Mouse (Mus musculus) G1E (cell line): ENCODE measurements at regions not wholly inside any gene's neighbourhood (a gene's known extent, or its start where the extent isn't known, plus 50 kb on each side); places are given as distances from the start of the nearest gene placed in this dataset.

Experiments
- ATAC-seq: 2 replicates; pipeline ENCODE4 v1.8.0; 2016; ENCODE audit warnings: mild to moderate bottlenecking; ENCODE audit not compliant: insufficient number of reproducible peaks, poor library complexity, low FRiP score, severe bottlenecking; ENCODE audit errors: extremely low read depth
- DNase-seq: peaks from one replicate; pipeline ENCODE4 v3.0.0; 2012; ENCODE audit warnings: low spot score
- H3K27me3 ChIP-seq: 2 replicates; pipeline ENCODE4 v1.6.1; 2012; ENCODE audit warnings: mild to moderate bottlenecking, low read length, inconsistent platforms; ENCODE audit not compliant: insufficient read depth
- H3K36me3 ChIP-seq: replicated peaks from 2 replicates; pipeline ENCODE3; 2012; ENCODE audit warnings: mild to moderate bottlenecking, inconsistent platforms
- H3K4me1 ChIP-seq: 2 replicates; pipeline ENCODE4 v1.6.1; 2012; ENCODE audit warnings: low read depth, low read length, inconsistent platforms, mixed read lengths; ENCODE audit not compliant: insufficient read depth
- H3K4me3 ChIP-seq: 2 replicates; pipeline ENCODE4 v1.5.1; 2012; ENCODE audit warnings: low read depth, mild to moderate bottlenecking, inconsistent platforms, low read length, moderate library complexity, mixed read lengths
- H3K9me3 ChIP-seq: replicated peaks from 2 replicates; pipeline ENCODE4 v1.6.1; 2012; ENCODE audit warnings: inconsistent platforms
- CTCF ChIP-seq: IDR thresholded peaks from 2 replicates; pipeline ENCODE4 v1.5.1; 2012; ENCODE audit warnings: low read depth, low read length, inconsistent platforms, mixed read lengths
- GATA1 ChIP-seq: IDR thresholded peaks from 2 replicates; pipeline ENCODE4 v1.6.1; 2012; ENCODE audit warnings: borderline replicate concordance, low read length, inconsistent platforms, mixed read lengths
- GATA2 ChIP-seq: IDR thresholded peaks from 2 replicates; pipeline ENCODE4 v1.6.1; 2012; ENCODE audit warnings: low read depth, low read length, inconsistent platforms, borderline replicate concordance
- POLR2AphosphoS5 ChIP-seq: IDR thresholded peaks from 2 replicates; pipeline ENCODE4 v1.6.1; 2012; ENCODE audit warnings: low read depth, low read length, inconsistent platforms; ENCODE audit not compliant: insufficient replicate concordance
- TAL1 ChIP-seq: conservative IDR thresholded peaks from 2 replicates; pipeline ENCODE4 v1.6.1; 2012; ENCODE audit warnings: low read depth, low read length, inconsistent platforms, mixed read lengths

DNA sequence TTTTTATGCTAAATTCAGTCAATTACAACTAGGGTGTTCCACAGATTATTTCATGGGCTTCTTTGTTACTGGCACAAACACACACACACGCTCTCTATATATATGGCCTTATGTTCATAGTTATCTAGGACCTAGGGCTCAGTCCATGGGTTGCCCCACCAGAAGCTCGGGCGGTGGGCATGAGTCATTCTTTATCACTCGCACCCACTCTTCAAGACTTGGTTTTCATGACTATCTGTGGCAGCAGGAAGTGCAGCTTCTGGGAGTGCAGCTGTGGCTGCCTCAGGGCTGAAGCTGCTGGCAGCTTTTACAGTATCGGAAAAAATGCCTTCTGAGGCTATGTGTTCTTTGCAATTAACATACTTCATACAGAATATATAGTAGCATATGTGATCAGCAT, 198.7 kb downstream of the Ipo11 start:
- Histone ChIP-seq H3K4me1 (no peaks in the 10 kb centered on the region), H3K27me3 (peaks cover 3% of the 10 kb centered on the region; the same call in 1 of the 2 replicates), H3K9me3 (no peaks in the 10 kb centered on the region), H3K36me3 (no peaks in the 10 kb centered on the region), H3K4me3 (no peak overlapping the region)
- DNase-seq (no peak), ATAC-seq (peak; percentile 80)
- no peak for TF ChIP-seq CTCF
- no peak for TF ChIP-seq GATA1
- TF ChIP-seq GATA2: no peak
- TF ChIP-seq TAL1: no peak

DNA sequence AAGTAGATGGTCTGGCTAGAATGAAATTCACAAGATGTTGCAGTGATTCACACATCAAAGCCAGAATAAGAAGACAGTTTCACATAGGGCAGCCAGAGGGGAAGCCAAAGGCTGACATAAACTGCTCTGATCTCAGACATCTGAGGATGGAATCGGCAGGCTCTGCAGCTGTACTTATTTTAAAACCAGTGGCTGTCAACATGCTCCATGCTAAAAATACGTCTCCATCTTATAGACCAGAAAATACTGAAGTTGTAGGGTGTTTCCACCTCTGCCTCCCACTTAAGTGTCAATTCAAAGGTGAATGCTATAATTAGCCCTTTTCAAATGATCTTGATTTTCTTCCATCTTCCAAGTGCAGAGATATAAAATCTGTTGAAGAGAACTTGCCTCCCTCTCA, 202.4 kb downstream of the Ipo11 start:
- DNase-seq (no peak), ATAC-seq (no peak)
- H3K27me3 ChIP-seq: peaks cover 6% of the 10 kb centered on the region; the same call in 1 of the 2 replicates
- H3K4me3 ChIP-seq: no peak overlapping the region
- TF ChIP-seq GATA1: no peak
- TF ChIP-seq CTCF: no peak
- no peak for TF ChIP-seq GATA2
- no peak for TF ChIP-seq TAL1
- TF ChIP-seq POLR2AphosphoS5: no peak
- no peaks in the 10 kb centered on the region for H3K9me3 ChIP-seq
- no peaks in the 10 kb centered on the region for H3K36me3 ChIP-seq
- no peaks in the 10 kb centered on the region for H3K4me1 ChIP-seq

DNA sequence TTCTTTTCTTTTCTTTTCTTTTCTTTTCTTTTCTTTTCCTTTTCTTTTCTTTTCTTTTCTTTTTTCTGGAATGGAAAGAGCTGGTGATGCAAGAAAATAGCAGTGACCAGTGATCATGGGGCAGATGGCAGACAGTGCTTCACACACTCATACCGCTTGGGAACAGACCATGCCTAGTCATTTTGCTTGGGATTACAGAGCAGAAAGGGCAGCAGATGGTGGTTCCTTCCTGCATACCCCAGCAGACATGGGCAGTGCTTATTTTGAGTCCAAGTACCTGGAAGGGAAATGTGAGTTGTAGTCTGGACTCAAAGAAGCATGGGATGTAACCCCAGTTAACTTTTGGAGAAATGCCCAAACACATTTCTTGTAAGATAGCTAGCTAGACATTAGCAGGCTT, 203.9 kb downstream of the Ipo11 start:
- no peaks in the 10 kb centered on the region for H3K9me3 ChIP-seq
- H3K36me3 ChIP-seq: no peaks in the 10 kb centered on the region
- no peak for ATAC-seq
- TF ChIP-seq CTCF (no peak), TAL1 (no peak), GATA2 (no peak), POLR2AphosphoS5 (no peak), GATA1 (no peak)
- peaks cover 6% of the 10 kb centered on the region; the same call in 1 of the 2 replicates for H3K27me3 ChIP-seq
- H3K4me1 ChIP-seq: no peaks in the 10 kb centered on the region
- no peak for DNase-seq
- no peak overlapping the region for H3K4me3 ChIP-seq

DNA sequence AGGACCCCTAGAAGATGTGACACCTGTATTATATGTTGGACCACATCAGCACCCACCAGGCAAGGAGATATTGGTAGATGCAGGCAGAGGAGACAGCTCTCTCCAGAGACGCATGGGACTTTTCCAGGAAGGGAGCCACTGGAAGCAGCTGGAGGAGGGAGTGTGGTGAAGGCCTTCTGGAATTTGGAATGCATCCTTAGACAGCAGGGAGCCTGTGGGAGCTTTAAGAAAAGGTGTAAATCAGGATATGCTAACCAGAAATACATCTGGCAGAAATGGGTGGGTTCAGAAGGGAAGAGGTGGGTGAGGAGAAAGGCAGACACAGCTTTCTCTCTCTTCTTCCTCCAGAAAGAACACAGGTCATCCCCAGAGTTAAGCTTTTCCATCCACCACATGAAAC, 213.4 kb downstream of the Ipo11 start:
- ATAC-seq (no peak), DNase-seq (no peak)
- Histone ChIP-seq H3K4me1 (no peaks in the 10 kb centered on the region), H3K36me3 (no peaks in the 10 kb centered on the region), H3K27me3 (peaks cover 11% of the 10 kb centered on the region; the same call in 1 of the 2 replicates), H3K4me3 (no peak overlapping the region), H3K9me3 (no peaks in the 10 kb centered on the region)
- TF ChIP-seq POLR2AphosphoS5 (no peak), GATA1 (no peak), TAL1 (no peak), GATA2 (no peak), CTCF (no peak)

DNA sequence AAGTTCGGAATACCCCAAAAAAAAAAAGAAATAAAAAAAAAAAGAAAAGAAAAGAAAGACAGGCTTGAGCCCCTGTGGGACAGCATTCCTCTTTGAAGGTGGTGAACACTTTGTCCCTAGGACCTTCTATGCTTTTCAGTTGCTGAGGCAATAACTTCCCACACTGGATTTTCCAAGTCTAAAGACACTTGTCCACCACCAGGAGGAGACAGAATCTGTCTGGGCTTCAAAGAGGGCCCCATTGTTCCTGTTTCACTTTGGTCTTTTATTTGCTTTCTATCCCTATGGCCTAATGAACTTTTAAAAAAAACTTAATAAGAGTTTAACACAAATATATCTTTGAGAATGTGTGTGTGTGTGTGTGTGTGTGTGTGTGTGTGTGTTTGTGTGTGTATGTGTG, 215.6 kb downstream of the Ipo11 start:
- ATAC-seq: no peak
- no peak for TF ChIP-seq POLR2AphosphoS5
- H3K4me3 ChIP-seq: no peak overlapping the region
- DNase-seq: no peak
- H3K27me3 ChIP-seq: peaks cover 11% of the 10 kb centered on the region; the same call in 1 of the 2 replicates
- H3K9me3 ChIP-seq: no peaks in the 10 kb centered on the region
- no peaks in the 10 kb centered on the region for H3K4me1 ChIP-seq
- no peaks in the 10 kb centered on the region for H3K36me3 ChIP-seq

DNA sequence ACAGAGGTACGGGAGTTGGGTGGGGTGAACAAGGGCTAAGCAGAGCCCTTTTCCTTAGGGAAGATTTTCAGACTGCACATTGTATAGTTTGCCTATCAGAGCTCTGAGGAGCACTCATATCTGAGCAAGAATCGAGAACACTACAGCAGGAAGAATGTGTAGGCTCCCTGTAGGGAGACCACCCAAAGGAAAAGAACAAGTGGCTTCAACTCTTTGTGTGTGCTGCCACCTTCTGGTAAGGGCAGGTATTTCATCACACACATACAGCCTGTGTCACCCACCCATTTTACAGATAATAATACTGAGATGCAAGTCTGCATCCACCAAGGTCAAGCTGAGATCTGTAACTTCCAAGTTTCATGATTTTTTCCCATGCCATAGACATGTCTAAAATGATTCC, 221.0 kb downstream of the Ipo11 start:
- H3K4me1 ChIP-seq: no peaks in the 10 kb centered on the region
- DNase-seq (no peak), ATAC-seq (no peak)
- no peak for TF ChIP-seq GATA1
- no peak for TF ChIP-seq POLR2AphosphoS5
- no peak for TF ChIP-seq GATA2
- TF ChIP-seq TAL1: no peak
- TF ChIP-seq CTCF: peak; percentile 36
- H3K27me3 ChIP-seq: peaks cover 6% of the 10 kb centered on the region; the same call in 1 of the 2 replicates
- H3K36me3 ChIP-seq: no peaks in the 10 kb centered on the region
- no peak overlapping the region for H3K4me3 ChIP-seq
- no peaks in the 10 kb centered on the region for H3K9me3 ChIP-seq

DNA sequence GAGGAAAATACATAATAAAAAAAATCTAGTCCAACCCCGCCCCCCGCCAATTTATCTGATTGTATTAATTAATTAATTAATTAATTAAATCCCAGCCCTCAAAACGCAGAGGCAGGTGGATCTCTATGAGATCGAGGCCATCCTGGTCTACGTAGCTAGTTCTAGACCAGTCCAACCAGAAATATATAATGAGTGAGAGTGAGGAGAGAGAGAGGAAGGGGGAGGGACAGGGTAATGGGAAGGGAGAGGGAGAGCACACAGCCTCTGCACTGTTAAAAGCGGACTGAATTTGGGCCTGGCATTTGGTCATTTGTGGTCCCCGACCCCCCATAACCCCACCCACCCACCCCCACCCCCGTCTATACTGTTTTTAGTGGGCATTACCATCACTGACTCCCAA, 221.5 kb downstream of the Ipo11 start:
- no peak overlapping the region for H3K4me3 ChIP-seq

More for the DNA sequence above, 221.5 kb downstream of the Ipo11 start:
- TF ChIP-seq GATA1 (no peak), GATA2 (no peak), POLR2AphosphoS5 (no peak), TAL1 (no peak), CTCF (no peak)
- H3K4me1 ChIP-seq: no peaks in the 10 kb centered on the region
- no peak for DNase-seq
- ATAC-seq: no peak
- peaks cover 6% of the 10 kb centered on the region; the same call in 1 of the 2 replicates for H3K27me3 ChIP-seq
- no peaks in the 10 kb centered on the region for H3K36me3 ChIP-seq
- no peaks in the 10 kb centered on the region for H3K9me3 ChIP-seq
